Mouse (Mus musculus): ENCODE results near the gene Myb. TPM values are rescaled to one million over a fixed set of nuclear protein-coding genes. Genes with fewer than 3 reads are reported as not detected.
"Not testable (repeated sequence)": the region's sequence is repeated elsewhere in the genome, so short reads cannot be mapped to it uniquely, and the experiment has no call there.

The Myb gene
- total and polyA plus RNA-seq, 2 experiments, result 0.09 to 0.10 TPM

GRCm38 (mm10) chr10:21154927-21155326 is 5.9 kb downstream of the Myb start:
- Histone ChIP-seq H3K79me2 (ENCODE audit: control insufficient read depth, insufficient read depth, low read length) (no peaks in the 10 kb centered on the region), H3K27ac (replicated peaks; ENCODE audit: insufficient read depth, low read depth, low read length) (no peak overlapping the region), H3K27me3 (ENCODE audit: control insufficient read depth, insufficient read depth, low read length) (peaks cover 18% of the 10 kb centered on the region), H3K36me3 (ENCODE audit: control insufficient read depth, insufficient read depth, low read length) (no peaks in the 10 kb centered on the region), H3K4me1 (ENCODE audit: control insufficient read depth, insufficient read depth, low read length) (peaks cover 4% of the 10 kb centered on the region; the same call in 1 of the 2 replicates), H3K4me3 (ENCODE audit: insufficient read depth, low read depth, low read length) (no peak overlapping the region), H3K9ac (ENCODE audit: low read depth, low read length) (no peak overlapping the region)
- TF ChIP-seq POLR2A (IDR thresholded peaks at IDR 0.05; ENCODE audit: extremely low read depth, insufficient read depth, low read length), result no peak
- 53% methylated on average over 3 of the region's 3 CpGs for whole genome bisulfite sequencing
- DNase-seq (ENCODE audit: extremely low read depth, low read depth, low spot score), result no peak

- H3K4me1 ChIP-seq (ENCODE audit: control insufficient read depth, insufficient read depth, low read length), result no peaks in the 10 kb centered on the region
- H3K79me2 ChIP-seq (ENCODE audit: control insufficient read depth, insufficient read depth, low read length), result no peaks in the 10 kb centered on the region
- H3K36me3 ChIP-seq (ENCODE audit: control insufficient read depth, insufficient read depth, low read length), result no peaks in the 10 kb centered on the region
- peaks cover 4% of the 10 kb centered on the region; the same call in 1 of the 2 replicates for H3K27me3 ChIP-seq (ENCODE audit: control insufficient read depth, insufficient read depth, low read length)
- H3K27ac ChIP-seq (replicated peaks; ENCODE audit: insufficient read depth, low read depth, low read length), result no peak overlapping the region
- TF ChIP-seq POLR2A (IDR thresholded peaks at IDR 0.05; ENCODE audit: extremely low read depth, insufficient read depth, low read length) (no peak), CTCF (IDR thresholded peaks at IDR 0.05; ENCODE audit: low read depth, low read length) (no peak)
- no peak overlapping the region for H3K9ac ChIP-seq (ENCODE audit: low read depth, low read length)
- no peak for DNase-seq (ENCODE audit: extremely low read depth, low read depth, low spot score)
- no peak overlapping the region for H3K4me3 ChIP-seq (ENCODE audit: insufficient read depth, low read depth, low read length)
- 78% methylated on average over 4 of the region's 4 CpGs for WGBS
These were observed 7.4 kb downstream of the Myb start for GRCm38 (mm10) chr10:21153433-21153832.

GRCm38 (mm10) chr10:21152812-21153211 is 8.0 kb downstream of the Myb start:
- Histone ChIP-seq H3K9ac (ENCODE audit: low read depth, low read length) (no peak overlapping the region), H3K79me2 (ENCODE audit: control insufficient read depth, insufficient read depth, low read length) (no peaks in the 10 kb centered on the region), H3K4me3 (ENCODE audit: insufficient read depth, low read depth, low read length) (no peak overlapping the region), H3K27me3 (ENCODE audit: control insufficient read depth, insufficient read depth, low read length) (peaks cover under 1% of the 10 kb centered on the region; the same call in 1 of the 2 replicates), H3K36me3 (ENCODE audit: control insufficient read depth, insufficient read depth, low read length) (no peaks in the 10 kb centered on the region), H3K4me1 (ENCODE audit: control insufficient read depth, insufficient read depth, low read length) (no peaks in the 10 kb centered on the region), H3K27ac (replicated peaks; ENCODE audit: insufficient read depth, low read depth, low read length) (no peak overlapping the region)
- 89% methylated on average over 5 of the region's 5 CpGs for WGBS
- no peak for TF ChIP-seq CTCF (IDR thresholded peaks at IDR 0.05; ENCODE audit: low read depth, low read length)
- TF ChIP-seq POLR2A (IDR thresholded peaks at IDR 0.05; ENCODE audit: extremely low read depth, insufficient read depth, low read length), result no peak
- DNase-seq (ENCODE audit: extremely low read depth, low read depth, low spot score), result no peak

- H3K27ac ChIP-seq (replicated peaks; ENCODE audit: insufficient read depth, low read depth, low read length), result no peak overlapping the region
- no peak for DNase-seq (ENCODE audit: extremely low read depth, low read depth, low spot score)
These were observed 9.5 kb downstream of the Myb start for GRCm38 (mm10) chr10:21151320-21151719.

GRCm38 (mm10) chr10:21149945-21150344 is 10.8 kb downstream of the Myb start:
- H3K27me3 ChIP-seq (ENCODE audit: control insufficient read depth, insufficient read depth, low read length); H3K79me2 ChIP-seq (ENCODE audit: control insufficient read depth, insufficient read depth, low read length); H3K4me1 ChIP-seq (ENCODE audit: control insufficient read depth, insufficient read depth, low read length); H3K4me3 ChIP-seq (ENCODE audit: insufficient read depth, low read depth, low read length); H3K27ac ChIP-seq (replicated peaks; ENCODE audit: insufficient read depth, low read depth, low read length); DNase-seq (ENCODE audit: extremely low read depth, low read depth, low spot score); H3K36me3 ChIP-seq (ENCODE audit: control insufficient read depth, insufficient read depth, low read length); H3K9ac ChIP-seq (ENCODE audit: low read depth, low read length): not testable (repeated sequence)
- WGBS, result 92% methylated on average over 6 of the region's 6 CpGs

More at GRCm38 (mm10) chr10:21151320-21151719, 9.5 kb downstream of the Myb start:
- TF ChIP-seq POLR2A (IDR thresholded peaks at IDR 0.05; ENCODE audit: extremely low read depth, insufficient read depth, low read length) (no peak), CTCF (IDR thresholded peaks at IDR 0.05; ENCODE audit: low read depth, low read length) (no peak)
- H3K79me2 ChIP-seq (ENCODE audit: control insufficient read depth, insufficient read depth, low read length), result no peaks in the 10 kb centered on the region
- H3K4me1 ChIP-seq (ENCODE audit: control insufficient read depth, insufficient read depth, low read length), result no peaks in the 10 kb centered on the region
- H3K36me3 ChIP-seq (ENCODE audit: control insufficient read depth, insufficient read depth, low read length), result no peaks in the 10 kb centered on the region
- H3K27me3 ChIP-seq (ENCODE audit: control insufficient read depth, insufficient read depth, low read length), result peaks cover 3% of the 10 kb centered on the region; the same call in 1 of the 2 replicates
- H3K9ac ChIP-seq (ENCODE audit: low read depth, low read length), result no peak overlapping the region
- H3K4me3 ChIP-seq (ENCODE audit: insufficient read depth, low read depth, low read length), result no peak overlapping the region

- WGBS, result 86% methylated on average over 1 of the region's 1 CpGs
These were observed 14.1 kb downstream of the Myb start for GRCm38 (mm10) chr10:21146719-21147118.

More at GRCm38 (mm10) chr10:21146719-21147118, 14.1 kb downstream of the Myb start:
- TF ChIP-seq POLR2A (IDR thresholded peaks at IDR 0.05; ENCODE audit: extremely low read depth, insufficient read depth, low read length), result no peak
- TF ChIP-seq CTCF (IDR thresholded peaks at IDR 0.05; ENCODE audit: low read depth, low read length), result no peak
- H3K27me3 ChIP-seq (ENCODE audit: control insufficient read depth, insufficient read depth, low read length), result peaks cover 3% of the 10 kb centered on the region; the same call in 1 of the 2 replicates
- no peaks in the 10 kb centered on the region for H3K4me1 ChIP-seq (ENCODE audit: control insufficient read depth, insufficient read depth, low read length)
- H3K9ac ChIP-seq (ENCODE audit: low read depth, low read length), result no peak overlapping the region
- no peak for DNase-seq (ENCODE audit: extremely low read depth, low read depth, low spot score)
- H3K79me2 ChIP-seq (ENCODE audit: control insufficient read depth, insufficient read depth, low read length), result no peaks in the 10 kb centered on the region
- H3K4me3 ChIP-seq (ENCODE audit: insufficient read depth, low read depth, low read length), result no peak overlapping the region
- H3K36me3 ChIP-seq (ENCODE audit: control insufficient read depth, insufficient read depth, low read length), result no peaks in the 10 kb centered on the region
- no peak overlapping the region for H3K27ac ChIP-seq (replicated peaks; ENCODE audit: insufficient read depth, low read depth, low read length)

Data from liver, adult 2 months (tissue).